Mouse (Mus musculus): ENCODE data around the gene Oxct2b.

DNA sequence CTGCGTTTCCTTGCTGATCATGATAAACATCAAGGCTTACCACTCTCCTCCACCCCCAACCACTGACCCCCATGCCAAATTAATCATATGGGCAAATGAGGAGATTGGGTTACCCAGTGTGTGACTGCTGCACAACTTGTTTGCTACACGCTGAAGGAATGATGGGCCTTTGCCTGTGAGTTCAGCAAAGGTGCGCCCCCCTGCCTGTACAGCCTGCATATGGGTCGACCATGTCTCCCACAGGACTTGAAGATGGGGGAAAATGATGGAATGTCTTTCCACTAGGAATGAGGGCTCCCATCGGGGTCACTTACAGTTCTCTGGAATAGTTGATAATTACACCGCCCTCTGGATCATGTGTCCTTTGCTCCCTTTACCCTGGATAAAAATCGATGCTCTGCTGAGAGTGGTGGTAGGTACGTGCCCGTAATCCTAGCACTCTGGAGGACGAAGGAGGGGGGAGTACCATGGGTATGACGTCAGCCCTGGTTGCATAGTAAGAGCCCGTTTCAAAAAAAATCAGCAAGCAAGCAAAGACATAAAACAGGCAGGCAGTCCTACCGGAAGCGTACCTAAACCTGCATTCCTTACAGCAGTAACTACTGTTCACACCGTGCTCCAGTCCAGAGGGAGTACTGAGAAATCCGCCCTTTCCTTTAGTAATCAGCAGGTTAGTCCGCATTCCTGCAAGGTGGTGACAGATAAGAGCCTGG lies 22.8 kb upstream of the Oxct2b start:
- TF ChIP-seq GATA1 (IDR thresholded peaks at IDR 0.05; ENCODE audit: borderline replicate concordance, low read length), result no peak
- TF ChIP-seq FLI1 (IDR thresholded peaks at IDR 0.05; ENCODE audit: low read length), result no peak

Data from megakaryocyte, embryonic 14.5 days (primary cell).